ENCODE assay signal across 13 mouse cellular contexts in the genomic region with DNA sequence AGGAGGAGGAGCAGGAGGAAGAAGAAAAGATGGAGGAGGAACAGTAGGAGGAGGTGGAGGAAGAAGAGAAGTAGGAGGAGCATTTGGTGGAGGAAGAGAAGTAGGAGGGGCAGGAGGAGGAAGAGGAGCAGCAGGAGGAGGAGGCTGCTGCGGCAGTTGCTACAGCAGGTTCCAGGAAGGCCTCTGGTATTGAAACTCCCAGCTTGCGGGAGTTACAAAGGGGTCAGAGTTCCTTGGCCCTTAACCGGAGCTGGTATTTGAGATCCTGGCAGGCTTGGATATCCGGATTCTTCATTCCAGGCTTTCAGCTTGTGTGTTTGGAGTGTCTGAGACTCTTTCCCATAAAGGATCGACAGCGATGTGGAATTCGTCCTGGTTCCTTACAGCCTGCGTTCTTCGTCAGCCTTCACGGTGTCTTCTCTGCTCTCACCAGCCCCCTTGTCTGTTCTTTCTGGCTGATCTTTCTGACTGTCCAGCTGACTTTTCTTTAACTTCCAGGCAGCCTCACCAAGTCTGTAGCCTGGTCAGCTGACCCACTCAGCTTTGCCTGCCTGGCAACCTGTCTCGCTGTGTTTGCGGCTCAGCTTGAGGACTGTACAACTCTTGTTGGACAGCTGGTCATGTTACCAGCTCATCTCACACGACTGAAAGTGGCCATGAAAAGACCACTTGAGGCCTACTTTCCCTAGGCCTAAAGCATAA.
DNase-seq lines count a peak whose midpoint lies in the region.
"Had no signal": no experiment of that assay in that cellular context is flagged by ENCODE, and none has a peak within 500 bp of the region (broad histone marks: within the 10 kb centered on the region; RNA-seq: fewer than 3 reads in every experiment).

No protein-coding gene starts in this region.

- peak; percentile 37 for DNase-seq in embryo, embryonic 10 days (ENCODE audit: low spot score)
- no peak for DNase-seq in embryo, embryonic 10.5 days (ENCODE audit: low spot score)
- DNase-seq in kidney, adult 11 months: peak; percentile 64
- peak; percentile 50 for DNase-seq in kidney, postnatal 14 days
- DNase-seq in lung, postnatal 10 days: peak; percentile 49
- DNase-seq in right cerebral cortex, adult 18-20 months: no peak
- no peak for DNase-seq in heart, adult 9 months (ENCODE audit: low spot score in 2 of 2)
- DNase-seq in right cerebral cortex, postnatal 25 days: no peak
- DNase-seq: cerebellum, adult 8-10 months; heart, postnatal 10 days; liver, embryonic 13.5 days; right cerebral cortex, postnatal 4 days; thymus, postnatal 25 days had no signal

Comparison
In these comparisons a context has a peak if more than half of its experiments do, and no peak if none do; other contexts are left out.
1. DNase-seq: peak in embryo, embryonic 10 days (single experiment), kidney, adult 11 months (single experiment), kidney, postnatal 14 days (single experiment) and lung, postnatal 10 days (single experiment); none in embryo, embryonic 10.5 days (single experiment), right cerebral cortex, adult 18-20 months (single experiment), heart, adult 9 months (0 of 2) and right cerebral cortex, postnatal 25 days (single experiment).